Mouse (Mus musculus) ES-E14 (cell line): Measurements from ENCODE around the gene Bcar3. TPM values are rescaled to one million over a fixed set of nuclear protein-coding genes. Genes with fewer than 3 reads are reported as not detected.

Source experiments
- DNase-seq: peaks from one replicate; pipeline ENCODE4 v3.0.0-alpha.2; 2013; ENCODE audit warnings: low read depth, low spot score
- H3K27ac ChIP-seq: 2 replicates; pipeline ENCODE4 v1.5.1; 2012; ENCODE audit warnings: low read depth, mild to moderate bottlenecking, low read length, moderate library complexity, mixed read lengths; ENCODE audit not compliant: poor library complexity, insufficient read depth, severe bottlenecking
- H3K36me3 ChIP-seq: 2 replicates; pipeline ENCODE4 v1.6.1; 2012; ENCODE audit warnings: mild to moderate bottlenecking, low read length, moderate library complexity, mixed read lengths; ENCODE audit not compliant: control insufficient read depth, poor library complexity, insufficient read depth, severe bottlenecking
- H3K4me1 ChIP-seq, 2 experiments: fragments of 150-350 bp in 1 of 2; sonication (generic) in 1 of 2; 2 replicates each; pipeline ENCODE4 v1.6.1; 2012; ENCODE audit warnings: low read length in 2 of 2, mild to moderate bottlenecking in 1 of 2, mixed read lengths in 1 of 2; ENCODE audit not compliant: control insufficient read depth in 2 of 2, insufficient read depth in 2 of 2, poor library complexity in 1 of 2
- H3K4me3 ChIP-seq, 2 experiments: fragments of 150-350 bp in 1 of 2; sonication (generic) in 1 of 2; 2 replicates each; pipeline ENCODE4 v1.5.1; 2012; ENCODE audit warnings: low read length in 2 of 2, low read depth in 1 of 2, mild to moderate bottlenecking in 1 of 2, mixed read lengths in 1 of 2; ENCODE audit not compliant: insufficient read depth in 1 of 2, poor library complexity in 1 of 2, severe bottlenecking in 1 of 2
- H3K9ac ChIP-seq: 2 replicates; pipeline ENCODE4 v1.6.1; 2012; ENCODE audit warnings: low read depth, mild to moderate bottlenecking, low read length, mixed read lengths; ENCODE audit not compliant: poor library complexity, insufficient read depth, severe bottlenecking
- H3K9me3 ChIP-seq: fragments of 150-350 bp; sonication (generic); 2 replicates; pipeline ENCODE4 v1.6.1; 2012; ENCODE audit warnings: low read depth, mild to moderate bottlenecking, low read length; ENCODE audit not compliant: control insufficient read depth, insufficient read depth
- CHD2 ChIP-seq: IDR thresholded peaks from 2 replicates; pipeline ENCODE4 v1.6.1; 2014; ENCODE audit warnings: mild to moderate bottlenecking, low read depth, low read length, inconsistent platforms
- HCFC1 ChIP-seq: IDR thresholded peaks from 2 replicates; pipeline ENCODE4 v1.6.1; 2012; ENCODE audit warnings: low read length, inconsistent platforms, borderline replicate concordance; ENCODE audit not compliant: insufficient read depth
- MAFK ChIP-seq: IDR thresholded peaks from 2 replicates; pipeline ENCODE4 v1.6.1; 2014; ENCODE audit warnings: mild to moderate bottlenecking, low read depth, low read length, inconsistent platforms; ENCODE audit not compliant: insufficient read depth
- ZC3H11A ChIP-seq: IDR thresholded peaks from 2 replicates; pipeline ENCODE4 v1.6.1; 2012; ENCODE audit warnings: low read depth, mild to moderate bottlenecking, inconsistent platforms, low read length, borderline replicate concordance
- ZNF384 ChIP-seq: IDR thresholded peaks from 2 replicates; pipeline ENCODE4 v1.6.1; 2012; ENCODE audit warnings: low read depth, low read length, inconsistent platforms
- in situ Hi-C, 2 experiments: fragments of 600-800 bp; cut with MboI; formaldehyde crosslinking; loops; one replicate each; pipeline ENCODE4 v1.15.1; 2025; ENCODE audit warnings: low sequenced_read_pairs in 2 of 2, inconsistent platforms in 1 of 2; ENCODE audit not compliant: unreplicated experiment in 2 of 2
- total RNA-seq: library from RNA; depleted of rRNA; stranded (reverse); fragments of 300-350 nt; gene quantifications from 2 replicates; pipeline ENCODE4 v1.2.3, GENCODE M21; 2012; rRNA removed

The Bcar3 gene
- total RNA-seq, 1 experiment, result 24.5 TPM

GRCm38 (mm10) chr3:122573426-122574286 lies 279.7 kb downstream of the Bcar3 start:
- Histone ChIP-seq H3K9me3 (no peaks in the 10 kb centered on the region), H3K9ac (no peak overlapping the region; the same call in 1 of the 2 replicates), H3K27ac (no peak overlapping the region), H3K4me1 (no peaks in the 10 kb centered on the region), H3K36me3 (0 out of 2 replicates have a peak, but pooled peaks cover 2% of the 10 kb centered on the region), H3K4me3 (no peak overlapping the region)
- TF ChIP-seq ZNF384 (no peak), MAFK (no peak), HCFC1 (no peak), CHD2 (no peak), ZC3H11A (no peak)
- no peak for DNase-seq
- in situ Hi-C loops, result no loop called here

GRCm38 (mm10) chr3:122574921-122575320 lies 281.0 kb downstream of the Bcar3 start:
- Histone ChIP-seq H3K9me3 (no peaks in the 10 kb centered on the region), H3K4me3 (no peak overlapping the region), H3K9ac (no peak overlapping the region), H3K36me3 (0 out of 2 replicates have a peak, but pooled peaks cover under 1% of the 10 kb centered on the region), H3K4me1 (no peaks in the 10 kb centered on the region), H3K27ac (no peak overlapping the region)
- TF ChIP-seq CHD2 (no peak), ZNF384 (no peak), ZC3H11A (no peak), HCFC1 (no peak), MAFK (no peak)
- in situ Hi-C loops, result no loop called here
- no peak for DNase-seq

GRCm38 (mm10) chr3:122577360-122577759 lies 283.4 kb downstream of the Bcar3 start:
- H3K9me3 ChIP-seq, result no peaks in the 10 kb centered on the region
- H3K36me3 ChIP-seq, result no peaks in the 10 kb centered on the region
- H3K9ac ChIP-seq, result no peak overlapping the region
- no peak overlapping the region for H3K27ac ChIP-seq
- DNase-seq, result no peak
- H3K4me1 ChIP-seq, result no peaks in the 10 kb centered on the region
- H3K4me3 ChIP-seq, result no peak overlapping the region
- in situ Hi-C loops, result no loop called here
- TF ChIP-seq CHD2 (no peak), ZC3H11A (no peak), HCFC1 (no peak), ZNF384 (no peak), MAFK (no peak)

Other genes starting within 250 kb of the Bcar3 start
- gene Abca4, start 249.7 kb upstream of the Bcar3 start, total RNA-seq, result 1.4 and 2.3 TPM in 2 replicates
- 44.9 and 62.8 TPM in 2 replicates for gene Gclm, start 48.6 kb upstream of the Bcar3 start, total RNA-seq
- gene Dnttip2, start 19.7 kb upstream of the Bcar3 start, total RNA-seq, result 75.0 and 97.6 TPM in 2 replicates